Mouse (Mus musculus): ENCODE measurements at regions not wholly inside any gene's neighbourhood (a gene's known extent, or its start where the extent isn't known, plus 50 kb on each side); places are given as distances from the start of the nearest gene placed in this dataset.
A peak's percentile ranks its signal among the peaks of the same experiment; 100 is the strongest.

DNA sequence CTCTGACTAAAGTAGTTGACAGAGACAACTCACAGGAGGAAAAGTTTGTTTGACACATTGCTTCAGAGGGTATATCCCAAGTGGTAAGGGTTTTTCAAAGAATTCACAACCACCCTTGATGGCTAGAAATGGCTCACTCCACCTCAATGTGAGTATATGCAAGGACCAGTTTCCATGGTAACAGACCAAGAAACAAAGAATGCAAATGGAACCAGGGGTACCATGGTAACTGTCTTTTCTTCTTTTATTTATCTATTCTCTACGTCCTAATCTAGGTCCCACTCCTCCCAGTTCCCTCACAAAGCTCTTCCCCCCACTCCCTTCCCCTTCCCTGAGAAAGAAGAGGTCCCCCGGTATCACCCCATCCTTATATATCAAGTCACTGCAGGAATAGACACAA lies 57.5 kb downstream of the Ins1 start:
- DNase-seq (ENCODE audit: low read depth, low spot score), result peak; percentile 12

DNA sequence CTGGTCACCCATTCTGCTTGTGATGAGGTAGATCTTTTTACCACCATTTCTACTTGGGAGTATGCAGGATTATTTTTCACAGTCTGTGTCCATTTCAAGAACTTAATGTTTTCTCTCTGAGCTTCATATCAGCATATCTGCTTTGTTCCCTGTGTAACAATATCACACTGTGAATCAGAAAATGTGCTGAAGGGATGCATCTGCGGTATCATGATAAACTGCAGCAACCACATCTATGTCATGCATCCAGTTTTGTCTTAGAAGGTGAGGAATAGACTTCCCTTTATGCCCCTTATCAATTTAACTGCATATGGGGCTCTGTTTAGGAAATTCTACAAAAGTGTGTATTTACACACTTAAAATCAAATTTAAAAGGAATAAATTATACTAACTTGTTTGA lies 67.3 kb downstream of the Ins1 start:
- no peak for DNase-seq (ENCODE audit: low read depth, low spot score)

DNA sequence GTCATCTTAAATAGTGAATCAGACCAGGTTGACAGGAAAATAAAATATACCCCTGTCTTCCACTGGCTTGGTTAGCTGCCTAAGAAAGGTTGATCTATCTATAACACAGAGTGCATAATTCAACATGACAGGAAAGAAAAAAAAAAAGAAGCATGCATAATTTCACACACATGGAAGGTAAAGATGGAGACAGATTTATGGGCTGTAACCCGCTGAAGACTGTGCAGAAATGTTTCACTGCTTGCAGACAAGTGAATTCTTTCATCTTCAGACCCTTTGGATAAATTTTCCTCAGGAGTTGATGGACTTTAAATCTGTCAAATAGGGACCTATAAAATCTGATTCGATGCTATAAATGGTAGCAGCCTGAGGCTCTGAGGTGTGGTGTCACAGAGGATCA lies 91.1 kb downstream of the Ins1 start:
- no peak for DNase-seq (ENCODE audit: low read depth, low spot score)

DNA sequence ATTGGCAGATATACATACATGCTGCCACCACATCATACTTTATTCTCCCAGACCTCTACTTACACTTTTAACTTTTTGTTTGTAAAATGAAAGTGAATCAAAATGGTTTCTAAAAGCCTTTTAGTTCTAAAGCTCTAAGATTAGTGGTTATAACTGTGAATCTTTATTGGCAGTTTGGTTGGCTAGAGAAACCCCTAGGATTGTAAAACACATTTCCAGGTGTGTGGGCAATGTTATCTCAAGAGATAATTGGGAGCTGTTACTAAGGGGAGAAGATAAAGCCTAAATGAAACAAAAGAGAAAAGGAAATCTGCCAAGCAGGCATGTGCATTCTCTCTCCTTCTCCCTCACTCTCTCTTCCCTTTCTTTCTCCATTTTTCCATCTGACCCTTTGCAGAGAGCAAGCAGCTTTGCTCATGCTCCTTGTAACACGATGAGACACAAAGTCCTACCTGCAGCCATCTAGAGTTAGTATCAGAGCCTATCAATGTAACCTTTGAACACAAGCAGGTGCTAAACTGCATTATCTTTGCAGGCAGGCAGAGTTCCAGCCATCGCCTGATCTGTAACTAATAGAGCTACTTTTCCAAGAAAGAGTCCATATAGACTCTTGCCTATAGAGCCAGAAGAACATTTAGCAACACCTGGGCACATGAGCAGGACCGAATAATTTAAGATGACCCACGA lies 110.9 kb downstream of the Ins1 start:
- no peak for DNase-seq (ENCODE audit: low read depth, low spot score)

DNA sequence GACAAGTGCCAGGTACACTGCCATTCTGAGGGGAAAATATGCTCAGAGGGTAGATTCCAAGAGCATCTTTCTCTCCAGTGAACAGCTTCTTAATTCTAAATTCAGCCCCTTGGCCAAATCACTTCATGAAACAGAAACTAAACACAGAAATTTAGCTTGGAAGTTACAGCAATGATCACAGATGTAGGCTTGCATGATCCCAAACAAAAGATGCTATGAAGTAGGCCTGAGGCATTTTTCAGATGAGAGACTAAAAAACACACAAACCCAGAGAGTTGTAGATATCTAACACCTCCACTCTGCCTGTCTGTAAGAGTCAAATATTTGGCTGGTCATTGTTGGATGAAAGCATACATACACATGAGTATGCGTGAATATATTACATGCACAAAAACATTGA lies 142.6 kb downstream of the Ins1 start:
- peak; percentile 66 for DNase-seq (ENCODE audit: low read depth, low spot score)

DNA sequence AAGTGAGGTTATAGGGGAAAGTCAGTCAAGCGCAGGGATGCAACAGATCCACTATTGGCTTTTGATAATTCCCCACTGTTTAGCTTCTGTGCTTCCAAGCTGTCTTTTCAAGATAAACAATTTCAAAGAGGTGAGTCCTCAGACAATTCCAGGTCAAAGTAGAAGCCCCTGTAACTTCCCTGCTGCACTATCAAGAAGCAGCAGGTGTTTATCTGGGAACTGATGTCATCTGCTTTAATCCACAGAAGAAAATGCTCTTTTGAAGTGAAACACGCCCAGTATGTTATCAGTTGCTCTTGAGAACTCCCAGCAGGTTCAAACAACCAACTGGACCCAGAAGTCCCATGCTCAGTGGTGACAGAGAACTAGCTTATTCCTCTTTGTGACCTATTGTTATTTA lies 164.7 kb downstream of the Ins1 start:
- DNase-seq (ENCODE audit: low read depth, low spot score), result no peak

DNA sequence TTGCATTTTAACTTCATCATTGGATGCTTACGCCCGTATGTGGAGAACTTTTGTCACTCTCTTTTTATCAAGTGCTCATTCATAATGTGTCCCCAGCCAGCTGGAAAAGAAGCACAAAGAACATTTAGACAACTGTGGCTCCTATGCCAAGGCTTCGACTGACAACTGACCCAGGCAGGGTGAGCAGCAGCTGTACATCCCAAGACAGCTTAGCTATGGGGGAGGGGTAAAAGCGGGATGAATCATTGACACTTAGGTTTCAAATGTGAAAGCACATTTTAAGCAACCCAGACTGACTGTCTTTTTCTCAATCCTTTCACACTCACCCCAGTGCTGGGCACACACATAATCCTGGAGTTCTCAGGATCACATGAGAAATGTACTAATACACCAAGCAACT lies 178.4 kb downstream of the Ins1 start:
- DNase-seq (ENCODE audit: low read depth, low spot score), result no peak

DNA sequence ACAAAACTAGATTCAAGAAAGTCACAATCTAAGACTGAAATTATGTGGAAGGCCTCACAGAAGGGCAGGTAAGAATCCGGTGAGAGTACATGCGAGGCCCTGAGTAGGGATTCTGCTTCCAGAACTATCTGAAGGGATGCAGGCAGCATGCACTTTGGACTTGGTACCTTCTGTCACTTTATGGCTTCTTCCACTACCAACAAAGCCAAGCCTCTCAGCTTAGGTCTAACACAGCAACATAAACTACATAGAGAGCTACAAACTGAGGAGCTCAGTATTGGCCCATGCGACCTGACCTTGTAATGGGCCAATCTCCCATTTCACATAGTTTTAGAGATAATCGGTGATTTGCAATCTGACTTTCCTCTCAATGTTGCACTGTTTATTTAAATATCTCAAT lies 184.8 kb downstream of the Ins1 start:
- no peak for DNase-seq (ENCODE audit: low read depth, low spot score)

DNA sequence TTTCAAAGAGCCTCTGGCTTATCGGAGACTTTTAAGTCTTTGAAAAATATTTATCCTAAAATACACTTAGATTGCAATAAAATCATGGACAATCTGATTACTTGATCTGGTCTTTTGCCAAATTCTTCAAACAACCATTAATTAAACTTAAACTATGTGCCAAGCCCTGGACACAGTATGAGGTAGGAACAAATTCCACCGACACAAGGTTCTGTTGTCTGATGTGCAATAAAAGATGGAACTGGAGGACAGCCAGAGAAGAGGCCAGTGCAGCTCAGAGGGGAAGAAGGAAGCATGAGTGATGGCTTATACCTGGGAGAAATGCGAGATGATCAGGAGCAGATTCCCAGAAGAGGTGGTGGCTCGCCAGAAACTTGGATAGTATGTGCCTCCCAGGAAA lies 185.3 kb downstream of the Ins1 start:
- no peak for DNase-seq (ENCODE audit: low read depth, low spot score)

All from brain, embryonic 18.5 days (tissue).